Mouse (Mus musculus): ENCODE measurements at regions not wholly inside any gene's neighbourhood (a gene's known extent, or its start where the extent isn't known, plus 50 kb on each side); places are given as distances from the start of the nearest gene placed in this dataset.

DNA sequence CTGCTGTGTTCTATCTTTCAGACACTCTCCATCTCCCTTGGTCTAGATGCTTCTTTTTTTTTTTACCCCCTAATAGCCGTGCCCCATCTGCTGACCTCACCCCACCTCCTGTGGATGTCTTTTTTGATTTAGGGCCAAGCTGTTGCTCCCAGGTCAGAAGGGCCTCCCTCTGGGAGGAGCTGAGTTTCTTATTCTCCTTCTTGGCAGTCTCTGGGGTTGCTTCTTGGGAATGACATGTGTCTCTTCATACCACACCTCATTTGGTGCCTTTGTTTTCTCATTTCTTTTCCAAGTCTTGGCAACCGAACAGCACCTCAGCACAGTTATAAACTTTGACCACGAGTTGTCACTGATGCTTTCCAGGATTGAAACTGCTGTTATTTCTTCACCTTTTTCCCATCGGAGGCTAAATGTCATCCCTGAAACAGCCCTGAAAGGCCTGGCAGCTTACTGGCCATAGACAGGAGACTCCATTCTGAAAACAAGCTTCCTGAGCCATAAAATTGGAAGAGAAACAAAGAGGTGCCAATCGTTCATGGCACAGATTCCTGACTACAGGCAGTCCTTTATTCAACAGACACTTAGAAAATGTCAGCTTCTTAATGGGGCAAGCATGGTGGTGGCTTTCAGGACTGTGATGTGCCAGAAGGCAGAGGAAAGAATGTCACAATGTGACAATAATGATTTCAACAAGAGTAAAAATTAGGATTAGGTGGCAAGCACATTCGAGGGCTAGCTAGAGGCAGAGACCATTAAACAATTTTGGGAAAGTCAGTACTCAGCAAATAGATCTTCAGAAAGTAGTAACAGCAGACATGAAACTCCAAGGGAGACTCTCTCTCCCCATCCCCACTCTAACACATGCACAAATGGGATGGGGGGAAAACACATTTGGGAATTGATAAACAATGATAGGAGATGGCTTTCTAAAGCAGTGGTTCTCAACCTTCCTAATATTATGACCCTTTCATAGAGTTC lies 197.1 kb upstream of the Arrdc4 start:
- no peak for ATAC-seq

- no peak for ATAC-seq
Measured at GRCm38 (mm10) chr7:68930627-68931334, 181.7 kb upstream of the Arrdc4 start.

- no peak for ATAC-seq
Measured at GRCm38 (mm10) chr7:68929669-68930068, 180.6 kb upstream of the Arrdc4 start.

DNA sequence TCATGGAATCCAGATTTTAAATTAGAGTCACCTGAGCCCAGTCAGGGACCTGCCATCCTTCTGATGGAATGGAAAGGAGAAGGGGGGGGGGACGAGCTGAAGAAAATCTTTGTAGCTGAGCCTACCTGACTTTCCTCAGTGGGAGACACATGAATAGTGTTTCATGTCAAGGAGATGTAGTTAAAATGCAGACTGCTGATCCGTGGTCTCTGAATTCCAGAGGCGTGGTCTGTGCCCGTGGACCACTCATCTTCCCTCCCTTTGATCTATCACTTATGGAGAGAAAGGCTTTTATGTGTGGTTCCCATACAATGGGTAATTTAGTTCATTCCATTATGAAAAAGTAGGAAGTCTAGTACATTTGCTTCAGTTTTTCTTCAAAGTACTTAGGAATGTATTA lies 176.6 kb upstream of the Arrdc4 start:
- ATAC-seq = no peak

GRCm38 (mm10) chr7:68918632-68919435 lies 169.8 kb upstream of the Arrdc4 start:
- no peak for ATAC-seq

GRCm38 (mm10) chr7:68917876-68918200 lies 168.8 kb upstream of the Arrdc4 start:
- ATAC-seq = no peak

- ATAC-seq = no peak
Measured at GRCm38 (mm10) chr7:68917137-68917875, 168.3 kb upstream of the Arrdc4 start.

DNA sequence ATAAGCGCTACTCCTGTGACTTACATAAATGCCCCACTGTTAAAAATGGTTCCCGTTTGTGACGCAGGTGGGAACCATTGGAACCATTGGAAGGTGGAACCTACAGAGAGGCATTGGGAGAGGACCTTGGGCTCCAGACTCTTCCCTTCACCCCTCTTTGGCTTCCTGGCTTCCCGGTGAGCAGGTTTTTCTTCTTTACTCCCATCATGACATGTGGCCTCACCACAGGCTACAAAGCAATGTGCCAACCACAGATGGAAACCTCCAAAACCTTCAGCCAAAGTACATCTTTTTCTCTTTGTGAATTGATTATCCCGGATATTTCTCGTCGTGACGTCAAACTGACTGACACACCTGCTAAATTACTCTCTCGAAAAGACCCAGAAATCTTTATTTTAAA lies 166.9 kb upstream of the Arrdc4 start:
- no peak for ATAC-seq

DNA sequence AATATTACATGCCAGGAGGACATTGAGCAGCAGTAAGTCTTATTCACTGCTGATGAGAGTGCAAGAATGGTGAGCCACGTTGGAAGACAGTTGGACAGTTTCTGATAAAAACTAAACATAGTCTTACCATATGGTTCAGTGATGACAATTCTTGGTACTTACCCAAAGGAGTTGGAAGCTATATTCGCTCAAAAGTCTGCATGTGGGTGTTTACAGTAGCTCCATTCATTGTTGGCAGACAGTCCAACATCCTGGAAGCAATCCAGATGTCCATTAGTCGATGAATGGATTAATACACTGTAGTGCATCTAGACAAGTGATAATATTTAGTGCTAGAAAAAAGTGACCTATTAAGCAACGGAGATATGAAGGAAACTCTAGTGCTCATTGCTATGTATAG lies 165.3 kb upstream of the Arrdc4 start:
- ATAC-seq = no peak

DNA sequence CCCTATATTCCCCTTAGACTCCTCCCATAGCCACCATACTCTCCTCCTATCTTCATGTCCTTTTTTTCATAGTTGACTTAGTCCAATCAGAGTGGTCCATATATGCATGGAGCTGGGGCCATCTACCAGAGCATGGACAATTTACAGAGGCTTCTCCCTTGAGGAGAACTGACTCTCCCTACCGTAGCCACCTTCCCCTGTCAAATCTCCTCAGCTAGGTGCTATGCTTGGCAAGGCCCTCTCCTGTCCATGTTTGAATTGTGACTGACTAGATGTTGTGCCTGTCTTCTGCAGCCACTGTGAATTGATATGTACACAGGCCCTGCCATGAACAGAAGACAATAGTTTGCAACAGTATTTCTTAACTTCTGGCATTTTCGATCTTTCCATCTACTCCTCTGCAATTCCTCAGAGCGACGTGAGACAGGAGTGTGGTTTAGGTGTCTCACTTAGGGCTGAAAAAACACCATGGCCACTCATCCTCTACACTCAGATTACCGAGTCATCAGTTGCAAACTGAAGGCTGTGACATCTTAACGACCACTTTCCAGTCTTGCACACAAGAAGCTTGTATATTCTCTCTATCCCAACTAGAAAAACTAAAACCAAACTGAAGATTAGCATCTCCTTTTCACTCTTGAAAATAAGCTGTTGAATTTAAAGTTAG lies 163.1 kb upstream of the Arrdc4 start:
- ATAC-seq = no peak

- ATAC-seq = no peak
Measured at GRCm38 (mm10) chr7:68911562-68911961, 162.5 kb upstream of the Arrdc4 start.

GRCm38 (mm10) chr7:68909694-68910093 lies 160.7 kb upstream of the Arrdc4 start:
- ATAC-seq = no peak

- no peak for ATAC-seq
Measured at GRCm38 (mm10) chr7:68908401-68908834, 159.4 kb upstream of the Arrdc4 start.

DNA sequence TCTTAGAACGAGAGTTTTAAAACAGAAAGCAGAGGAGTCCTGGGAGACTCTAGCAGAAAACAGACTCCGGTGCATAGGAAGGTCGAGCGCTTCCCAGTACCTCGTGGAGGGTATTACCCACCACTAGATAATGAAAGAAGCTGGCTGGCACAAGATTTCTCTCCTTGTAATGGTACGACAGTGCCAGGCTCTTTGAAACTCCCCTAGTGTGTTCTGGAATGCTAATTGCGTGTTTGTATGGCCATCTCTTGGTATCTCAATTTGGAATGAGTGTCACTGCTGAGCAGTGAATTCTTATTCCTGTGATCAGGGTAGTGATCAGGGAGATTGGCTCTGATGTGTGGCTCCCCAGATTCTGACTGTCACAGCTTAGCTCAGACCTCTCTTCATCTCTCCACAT lies 158.8 kb upstream of the Arrdc4 start:
- no peak for ATAC-seq

DNA sequence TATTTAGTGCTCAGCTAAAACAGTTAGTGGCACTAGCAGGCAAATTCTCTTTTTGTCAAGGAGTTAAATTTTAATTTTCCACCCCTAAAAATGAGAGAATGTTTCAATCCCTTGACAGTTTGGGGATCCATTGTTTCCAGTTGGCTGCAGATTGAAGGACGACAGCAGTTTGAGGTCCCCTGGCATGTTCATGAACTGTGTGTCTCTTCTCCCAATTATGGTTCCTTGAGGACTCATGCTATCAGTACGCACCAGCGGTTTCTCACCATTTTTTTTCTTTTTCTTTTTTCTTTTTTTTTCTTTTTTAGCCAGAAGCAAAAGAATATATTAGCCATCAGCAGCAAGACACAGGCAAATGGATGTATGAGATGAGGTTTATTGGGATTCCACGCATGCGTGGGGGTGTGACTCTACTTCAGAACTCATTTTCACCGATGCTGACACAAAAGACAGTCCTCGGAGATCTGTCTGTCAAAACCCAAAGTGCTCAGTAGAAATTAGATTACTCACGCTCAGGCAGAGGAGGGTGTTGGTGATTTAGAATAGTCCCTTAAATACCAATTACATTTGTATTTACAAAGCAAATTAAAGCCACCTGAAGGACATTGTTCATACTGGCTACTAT lies 157.8 kb upstream of the Arrdc4 start:
- ATAC-seq = no peak

DNA sequence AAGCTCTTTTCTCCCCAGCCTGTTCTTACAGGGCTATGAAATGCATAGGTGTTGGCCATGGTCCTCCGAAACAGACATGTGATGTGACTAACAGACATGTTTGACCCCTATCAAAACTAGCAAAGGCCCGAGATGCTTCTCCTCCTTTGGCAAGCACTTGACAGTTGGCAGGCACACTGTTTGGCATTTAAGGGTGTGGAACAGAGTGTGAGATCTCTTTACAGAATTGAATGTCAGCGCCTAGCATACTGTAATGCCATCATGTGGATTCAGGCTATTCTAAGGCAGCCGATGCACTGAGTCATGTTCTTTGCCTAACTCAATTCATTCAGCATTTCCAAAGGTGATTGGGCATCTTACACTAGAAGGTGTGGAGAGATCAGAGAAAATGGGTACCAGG lies 156.8 kb upstream of the Arrdc4 start:
- no peak for ATAC-seq

DNA sequence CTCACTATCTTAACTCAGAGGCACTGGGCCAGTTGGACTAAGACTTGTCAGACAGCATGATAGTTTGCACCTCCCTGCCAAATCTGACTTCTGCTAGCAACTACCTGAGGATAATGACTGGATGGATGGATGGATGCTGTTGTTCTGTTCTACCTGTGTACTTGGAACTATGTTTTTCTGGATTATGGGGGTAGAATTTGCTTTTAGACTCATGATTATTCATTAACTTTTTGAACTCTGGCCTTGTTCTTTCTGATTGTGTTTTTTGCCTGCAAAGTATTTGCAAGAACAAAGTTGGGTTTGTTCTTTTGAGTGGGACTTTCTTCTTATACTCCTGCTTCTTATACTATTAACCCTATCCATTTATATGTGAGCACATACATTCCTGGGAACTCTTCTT lies 137.1 kb upstream of the Arrdc4 start:
- no peak for ATAC-seq

GRCm38 (mm10) chr7:68873008-68873407 lies 124.0 kb upstream of the Arrdc4 start:
- ATAC-seq = no peak

DNA sequence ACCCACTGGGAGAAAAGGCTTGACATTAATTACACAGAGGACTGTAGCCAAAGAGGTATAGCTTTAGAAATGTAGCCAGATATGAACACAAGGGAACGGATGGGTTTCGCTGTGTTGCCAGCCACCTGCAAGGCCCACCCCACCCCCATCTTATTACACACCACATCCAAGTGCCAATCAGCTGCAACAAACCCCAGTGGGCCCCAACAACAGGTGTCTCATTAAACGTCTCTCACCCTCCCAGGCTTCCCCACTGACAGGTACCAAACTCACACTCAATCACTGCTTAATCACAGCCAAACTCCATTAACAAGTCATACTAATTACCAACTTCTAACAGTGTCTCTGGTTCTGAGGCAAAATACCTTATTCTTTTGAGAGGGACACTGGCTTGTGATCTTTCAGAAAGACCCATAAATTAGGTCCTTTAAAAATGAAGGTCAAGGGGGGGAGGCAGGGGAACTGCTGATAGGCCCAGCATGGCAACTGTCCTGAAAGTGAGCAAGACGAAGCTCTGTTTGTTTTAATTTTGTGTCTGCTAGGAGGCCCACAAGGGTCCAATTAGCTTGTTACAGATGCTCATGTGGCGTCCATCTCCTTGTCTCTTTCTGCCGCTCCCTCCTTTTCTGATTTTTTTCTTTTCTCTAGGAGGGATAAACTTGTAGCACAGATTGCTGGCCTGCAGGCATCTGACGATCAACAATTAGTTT lies 115.4 kb upstream of the Arrdc4 start:
- ATAC-seq = no peak

DNA sequence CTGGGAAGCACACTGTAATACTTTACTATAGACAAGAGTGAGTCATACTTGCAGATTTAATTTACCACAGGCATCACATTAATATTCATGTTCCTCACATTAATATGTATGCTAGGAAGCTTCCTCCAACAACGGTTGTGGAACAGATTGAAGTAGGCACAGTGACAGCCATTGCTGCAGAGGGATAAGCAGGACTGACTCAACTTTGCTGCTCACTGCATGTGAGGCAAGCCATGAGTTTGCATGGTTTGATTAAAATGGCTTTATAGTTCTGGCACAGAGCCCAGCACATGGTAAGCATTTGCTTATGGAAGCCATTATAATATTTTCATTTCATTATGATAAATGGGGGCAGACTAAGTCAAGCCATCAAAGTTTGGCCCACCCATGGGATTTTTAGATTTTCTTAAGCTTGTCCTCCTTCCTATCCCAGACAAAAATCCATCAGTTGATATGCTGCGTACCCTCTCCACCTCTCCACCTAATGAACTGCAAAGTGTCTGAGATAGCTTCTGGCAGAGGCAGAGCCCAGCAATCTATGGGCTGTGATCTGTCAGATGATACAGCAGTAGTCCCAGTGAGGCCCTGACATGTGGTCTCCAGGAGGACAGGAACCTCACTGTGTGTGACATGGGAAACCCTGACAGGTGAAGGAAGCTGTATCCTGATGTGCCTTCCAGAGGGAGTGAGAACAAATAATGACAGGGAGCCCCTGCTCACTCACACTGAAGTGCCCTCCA lies 109.6 kb upstream of the Arrdc4 start:
- ATAC-seq = no peak
